Mouse (Mus musculus) embryonic facial prominence, embryonic 14.5 days (tissue): Measurements from ENCODE around the gene Pdcd6. TPM values are rescaled to one million over a fixed set of nuclear protein-coding genes. Genes with fewer than 3 reads are reported as not detected.

Experiments
- ATAC-seq: fragments of 200-750 bp; cut with Nextera tagmentation; 2 replicates; pipeline ENCODE4 v1.8.0; 2017; ENCODE audit warnings: low read depth, moderate number of reproducible peaks, moderate TSS enrichment
- DNase-seq: peaks from one replicate; pipeline ENCODE4 v3.0.0-alpha.2; 2015; ENCODE audit warnings: low spot score
- H3K27ac ChIP-seq: fragments of 300-500 bp; sonication (generic); replicated peaks from 2 replicates; pipeline ENCODE4 v1.5.1; 2014; ENCODE audit warnings: low read depth, mild to moderate bottlenecking, low read length, moderate library complexity
- H3K27me3 ChIP-seq: fragments of 300-500 bp; sonication (generic); replicated peaks from 2 replicates; pipeline ENCODE4 v1.6.1; 2014; ENCODE audit warnings: low read length; ENCODE audit not compliant: control insufficient read depth, insufficient read depth
- H3K36me3 ChIP-seq: fragments of 300-500 bp; sonication (generic); 2 replicates; pipeline ENCODE4 v1.6.1; 2014; ENCODE audit warnings: low read length, mixed read lengths; ENCODE audit not compliant: control insufficient read depth, insufficient read depth
- H3K4me1 ChIP-seq: fragments of 300-500 bp; sonication (generic); 2 replicates; pipeline ENCODE4 v1.6.1; 2014; ENCODE audit warnings: antibody characterized with exemption, low read length; ENCODE audit not compliant: control insufficient read depth, insufficient read depth
- H3K4me2 ChIP-seq: fragments of 300-500 bp; sonication (generic); 2 replicates; pipeline ENCODE4 v1.6.1; 2014; ENCODE audit warnings: low read depth, mild to moderate bottlenecking, low read length, moderate library complexity, mixed read lengths
- H3K4me3 ChIP-seq: fragments of 300-500 bp; sonication (generic); 2 replicates; pipeline ENCODE4 v1.5.1; 2014; ENCODE audit warnings: low read depth, mild to moderate bottlenecking, low read length
- H3K9ac ChIP-seq: fragments of 300-500 bp; sonication (generic); 2 replicates; pipeline ENCODE4 v1.6.1; 2014; ENCODE audit warnings: low read depth, mild to moderate bottlenecking, low read length, moderate library complexity, mixed read lengths
- H3K9me3 ChIP-seq: fragments of 300-500 bp; sonication (generic); 2 replicates; pipeline ENCODE4 v1.6.1; 2016; ENCODE audit warnings: low read length; ENCODE audit not compliant: control insufficient read depth
- WGBS: fragments of 180-500 bp; shearing (Covaris S2); extraction: QIAGEN DNeasy Blood & Tissue Kit; methylation state at CpG from one replicate; pipeline ENCODE4 v1.1.7; 2014; 5-methylcytosine and 5-hydroxymethylcytosine counted together
- polyA plus RNA-seq: library from polyadenylated mRNA; unstranded; fragments of >200 nt; fragmentation: Nextera tagmentation; extraction: Ambion mirVana; gene quantifications from 2 replicates; pipeline ENCODE4 v1.2.1, GENCODE M21; 2014

Gene Pdcd6
- polyA plus RNA-seq, 1 experiment from 2014 or later: 150 TPM

DNA sequence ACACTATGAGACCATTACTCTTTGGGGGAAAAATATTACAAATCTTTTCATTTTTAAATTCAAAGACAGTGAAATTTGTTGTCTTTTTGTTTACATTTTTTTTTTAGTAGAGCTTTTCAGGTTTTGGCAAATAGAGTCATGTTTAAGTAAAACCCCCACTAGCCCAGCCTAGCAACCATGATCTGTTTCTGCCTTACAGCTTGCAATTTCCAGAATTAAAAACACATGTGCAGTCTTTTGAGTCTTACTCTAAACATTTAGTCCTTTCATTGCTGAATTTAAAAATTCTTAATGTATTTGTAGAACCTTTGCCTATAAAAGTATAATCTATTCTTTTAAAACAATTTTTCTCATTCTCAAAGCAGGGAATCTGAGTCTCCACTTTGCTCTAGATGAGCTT lies 11.9 kb upstream of the Pdcd6 start:
- peak; percentile 74 for DNase-seq
- Histone ChIP-seq H3K4me1 (no peaks in the 10 kb centered on the region), H3K36me3 (peaks cover 73% of the 10 kb centered on the region), H3K9ac (no peak overlapping the region), H3K4me2 (no peak overlapping the region), H3K27me3 (no peaks in the 10 kb centered on the region), H3K27ac (peak overlapping the region; percentile 66), H3K4me3 (no peak overlapping the region), H3K9me3 (no peaks in the 10 kb centered on the region)
- ATAC-seq: no peak

- ATAC-seq (no peak), DNase-seq (no peak)
- peak overlapping the region; percentile 86 for H3K4me3 ChIP-seq
- H3K4me1 ChIP-seq: peaks cover 5% of the 10 kb centered on the region
- peaks cover 33% of the 10 kb centered on the region for H3K36me3 ChIP-seq
- peak overlapping the region; percentile 88 for H3K4me2 ChIP-seq
- peak overlapping the region; percentile 90 for H3K9ac ChIP-seq
- WGBS: 2% methylated on average over 15 of the region's 15 CpGs
- no peaks in the 10 kb centered on the region for H3K27me3 ChIP-seq
- H3K9me3 ChIP-seq: no peaks in the 10 kb centered on the region
- peak overlapping the region; percentile 78 for H3K27ac ChIP-seq
These were observed 601 bp downstream of the Pdcd6 start for GRCm38 (mm10) chr13:74316789-74317169.

- H3K4me1 ChIP-seq: peaks cover 5% of the 10 kb centered on the region
- WGBS: 34% methylated on average over 4 of the region's 4 CpGs
- peak overlapping the region; percentile 90 for H3K9ac ChIP-seq
- peaks cover 33% of the 10 kb centered on the region for H3K36me3 ChIP-seq
- DNase-seq: no peak
- H3K9me3 ChIP-seq: no peaks in the 10 kb centered on the region
- peak overlapping the region; percentile 86 for H3K4me3 ChIP-seq
- peak overlapping the region; percentile 88 for H3K4me2 ChIP-seq
- H3K27me3 ChIP-seq: no peaks in the 10 kb centered on the region
- H3K27ac ChIP-seq: peak overlapping the region; percentile 78; the same call in 1 of the 2 replicates
- no peak for ATAC-seq
These were observed 994 bp downstream of the Pdcd6 start for GRCm38 (mm10) chr13:74316386-74316785.

DNA sequence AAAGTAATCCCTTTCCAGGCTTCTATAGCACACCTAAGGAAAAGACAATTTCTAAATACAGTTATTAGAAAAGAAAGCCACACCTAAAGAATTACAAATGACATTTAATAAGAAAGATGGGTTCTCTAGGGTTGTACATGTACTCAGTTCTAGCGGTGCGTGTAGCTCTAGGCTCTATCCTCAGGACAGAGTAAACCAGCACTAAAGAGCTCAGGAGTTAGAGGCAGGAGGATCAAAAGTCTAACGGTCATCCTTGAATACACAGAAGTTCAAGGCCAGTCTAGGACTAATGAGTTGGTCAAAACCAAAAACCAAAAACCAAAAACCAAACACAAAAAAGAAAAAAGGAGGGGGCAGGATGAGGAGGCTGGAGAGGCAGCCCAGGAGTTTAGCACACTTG lies 2.8 kb downstream of the Pdcd6 start:
- Histone ChIP-seq H3K27me3 (no peaks in the 10 kb centered on the region), H3K4me1 (peaks cover 5% of the 10 kb centered on the region), H3K36me3 (peaks cover 32% of the 10 kb centered on the region), H3K9me3 (no peaks in the 10 kb centered on the region), H3K4me2 (no peak overlapping the region), H3K4me3 (no peak overlapping the region), H3K9ac (no peak overlapping the region), H3K27ac (no peak overlapping the region)
- ATAC-seq: no peak
- no peak for DNase-seq
- 96% methylated on average over 3 of the region's 3 CpGs for WGBS

DNA sequence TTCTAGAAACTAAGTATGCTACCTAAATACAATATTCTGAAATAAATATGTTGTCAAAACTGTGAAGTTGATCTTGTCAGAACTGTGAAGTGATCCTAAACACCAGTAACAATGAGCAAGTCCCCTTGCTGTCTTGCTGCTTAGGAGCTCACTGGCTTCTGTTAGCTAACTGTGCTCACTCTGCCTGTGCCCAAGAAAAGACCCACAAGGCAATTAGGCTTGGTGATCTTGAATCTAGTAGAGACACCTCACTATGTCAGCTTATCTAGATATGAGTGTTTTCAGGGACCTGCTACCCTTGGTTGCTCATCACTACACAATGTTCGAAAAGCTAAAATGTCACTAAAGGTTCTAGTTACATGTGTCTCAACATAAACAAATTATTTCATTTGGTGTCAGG lies 11.6 kb downstream of the Pdcd6 start:
- WGBS: 97% methylated on average over 1 of the region's 1 CpGs
- no peak overlapping the region for H3K27ac ChIP-seq
- H3K4me3 ChIP-seq: no peak overlapping the region
- ATAC-seq: no peak
- no peaks in the 10 kb centered on the region for H3K27me3 ChIP-seq
- no peaks in the 10 kb centered on the region for H3K4me1 ChIP-seq
- H3K9me3 ChIP-seq: no peaks in the 10 kb centered on the region
- no peak overlapping the region for H3K4me2 ChIP-seq
- H3K36me3 ChIP-seq: peaks cover 87% of the 10 kb centered on the region
- no peak overlapping the region for H3K9ac ChIP-seq
- DNase-seq: no peak

GRCm38 (mm10) chr13:74305380-74305779 lies 12.0 kb downstream of the Pdcd6 start:
- no peak for DNase-seq
- Histone ChIP-seq H3K4me2 (no peak overlapping the region), H3K4me3 (no peak overlapping the region), H3K9me3 (no peaks in the 10 kb centered on the region), H3K27ac (no peak overlapping the region), H3K27me3 (no peaks in the 10 kb centered on the region), H3K4me1 (no peaks in the 10 kb centered on the region), H3K36me3 (peaks cover 83% of the 10 kb centered on the region), H3K9ac (no peak overlapping the region)
- 87% methylated on average over 6 of the region's 6 CpGs for WGBS
- ATAC-seq: no peak

DNA sequence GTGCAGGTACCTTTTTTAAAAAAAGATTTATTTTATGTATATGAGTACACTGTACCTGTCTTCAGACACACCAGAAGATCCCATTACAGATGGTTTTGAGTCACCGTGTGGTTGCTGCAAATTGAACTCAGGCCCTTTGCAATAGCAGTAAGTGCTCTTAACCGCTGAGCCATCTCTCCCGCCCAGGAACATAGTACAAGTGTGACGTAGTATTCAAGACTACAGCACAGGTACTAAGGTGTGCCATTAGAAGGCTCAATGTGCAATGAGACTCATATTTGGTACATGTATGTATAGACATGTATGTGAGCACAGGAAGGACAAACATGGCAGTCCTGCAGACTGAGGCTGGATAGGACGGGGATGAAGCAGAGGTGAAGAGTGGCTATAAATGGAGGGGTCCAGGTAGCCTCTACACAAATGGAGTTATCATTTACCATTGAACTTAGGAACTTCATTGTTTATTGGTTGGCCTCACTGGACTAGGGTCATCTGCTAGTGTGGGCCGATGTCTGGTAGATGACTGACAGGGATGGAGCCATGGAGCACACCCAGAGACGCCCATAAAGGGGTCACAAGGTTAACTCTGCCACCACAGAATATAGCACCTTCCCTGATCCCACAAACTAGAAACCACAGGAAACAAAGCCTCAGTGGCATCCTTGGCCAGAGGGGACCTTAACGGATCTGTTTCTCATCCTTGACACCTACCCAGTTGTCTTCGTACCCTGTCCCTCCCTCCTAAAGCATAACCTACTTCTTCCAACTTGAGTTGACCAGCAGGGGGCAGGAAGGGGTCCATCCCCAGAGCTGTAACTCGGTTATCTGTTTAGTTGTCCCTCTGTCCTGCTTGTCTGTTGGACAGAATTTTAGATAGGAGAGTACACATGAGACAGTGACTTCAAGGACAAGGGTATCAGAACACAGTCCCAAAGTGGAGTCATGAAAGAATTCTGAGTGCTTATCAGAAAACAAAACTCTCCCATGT lies 15.0 kb downstream of the Pdcd6 start:
- H3K4me1 ChIP-seq: no peaks in the 10 kb centered on the region
- H3K27me3 ChIP-seq: no peaks in the 10 kb centered on the region
- peaks cover 56% of the 10 kb centered on the region for H3K36me3 ChIP-seq
- H3K9me3 ChIP-seq: no peaks in the 10 kb centered on the region
- no peak for ATAC-seq
- H3K27ac ChIP-seq: no peak overlapping the region
- DNase-seq: no peak
- no peak overlapping the region for H3K4me3 ChIP-seq
- H3K4me2 ChIP-seq: no peak overlapping the region
- no peak overlapping the region for H3K9ac ChIP-seq
- WGBS: 78% methylated on average over 10 of the region's 10 CpGs

DNA sequence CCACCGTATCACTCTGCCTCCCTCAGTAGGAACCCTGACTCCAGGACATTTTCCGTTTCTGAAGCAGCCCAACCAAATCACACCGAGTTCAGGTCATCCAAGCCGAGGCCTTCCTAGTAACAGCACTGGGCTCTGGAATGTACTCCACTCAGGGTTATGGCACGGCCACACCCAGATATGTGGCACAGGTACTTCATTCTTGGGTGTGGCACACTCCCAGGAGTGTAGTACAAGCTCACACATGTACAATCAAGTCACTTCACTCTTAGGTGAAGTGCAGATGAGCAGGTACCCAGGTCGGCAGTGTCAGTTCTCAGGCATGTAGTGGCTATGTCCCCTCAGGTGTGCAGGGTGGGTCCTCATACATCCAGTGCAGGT lies 15.8 kb downstream of the Pdcd6 start:
- ATAC-seq: peak; percentile 54; the same call in 1 of the 2 replicates
- Histone ChIP-seq H3K9me3 (no peaks in the 10 kb centered on the region), H3K36me3 (peaks cover 48% of the 10 kb centered on the region), H3K4me2 (no peak overlapping the region), H3K9ac (no peak overlapping the region), H3K27ac (no peak overlapping the region), H3K27me3 (no peaks in the 10 kb centered on the region), H3K4me3 (no peak overlapping the region), H3K4me1 (no peaks in the 10 kb centered on the region)
- peak; percentile 19 for DNase-seq
- 66% methylated on average over 6 of the region's 6 CpGs for WGBS
